Mouse (Mus musculus): ENCODE measurements at regions not wholly inside any gene's neighbourhood (a gene's known extent, or its start where the extent isn't known, plus 50 kb on each side); places are given as distances from the start of the nearest gene placed in this dataset.

- H3K4me3 ChIP-seq (ENCODE audit: low read depth, low read length) = no peak overlapping the region
- H3K9ac ChIP-seq (replicated peaks) = no peak overlapping the region
- no peaks in the 10 kb centered on the region for H3K4me1 ChIP-seq (ENCODE audit: insufficient read depth)
- no peak overlapping the region for H3K27ac ChIP-seq (ENCODE audit: low read depth)
- no peaks in the 10 kb centered on the region for H3K9me3 ChIP-seq (ENCODE audit: low read length)
- H3K36me3 ChIP-seq (replicated peaks; ENCODE audit: insufficient read depth, low read length) = no peaks in the 10 kb centered on the region
- 22% methylated on average over 2 of the region's 2 CpGs for WGBS (ENCODE audit: insufficient replicate concordance)
- DNase-seq (no peak), ATAC-seq (no peak)
- no peak overlapping the region for H3K4me2 ChIP-seq (ENCODE audit: low read depth, low read length)
- H3K27me3 ChIP-seq (ENCODE audit: insufficient read depth, low read length) = no peaks in the 10 kb centered on the region
- TF ChIP-seq CTCF (IDR thresholded peaks at IDR 0.05; ENCODE audit: low read depth) (no peak), EP300 (IDR thresholded peaks at IDR 0.05; ENCODE audit: low read depth) (no peak)
Measured at GRCm38 (mm10) chr12:12601362-12601761, 339.4 kb downstream of the Fam49a start.

GRCm38 (mm10) chr12:12595399-12595798 is 333.5 kb downstream of the Fam49a start:
- Histone ChIP-seq H3K4me3 (ENCODE audit: low read depth, low read length) (no peak overlapping the region), H3K4me1 (ENCODE audit: insufficient read depth) (no peaks in the 10 kb centered on the region), H3K4me2 (ENCODE audit: low read depth, low read length) (no peak overlapping the region), H3K9me3 (ENCODE audit: low read length) (no peaks in the 10 kb centered on the region), H3K27ac (ENCODE audit: low read depth) (no peak overlapping the region), H3K9ac (replicated peaks) (no peak overlapping the region), H3K36me3 (replicated peaks; ENCODE audit: insufficient read depth, low read length) (no peaks in the 10 kb centered on the region), H3K27me3 (ENCODE audit: insufficient read depth, low read length) (no peaks in the 10 kb centered on the region)
- TF ChIP-seq EP300 (IDR thresholded peaks at IDR 0.05; ENCODE audit: low read depth) (no peak), CTCF (IDR thresholded peaks at IDR 0.05; ENCODE audit: low read depth) (peak; percentile 52)
- ATAC-seq = no peak
- WGBS (ENCODE audit: insufficient replicate concordance) = 68% methylated on average over 3 of the region's 3 CpGs
- DNase-seq = no peak

GRCm38 (mm10) chr12:12594567-12594966 is 332.6 kb downstream of the Fam49a start:
- TF ChIP-seq CTCF (IDR thresholded peaks at IDR 0.05; ENCODE audit: low read depth) = no peak
- TF ChIP-seq EP300 (IDR thresholded peaks at IDR 0.05; ENCODE audit: low read depth) = no peak
- no peaks in the 10 kb centered on the region for H3K27me3 ChIP-seq (ENCODE audit: insufficient read depth, low read length)
- no peaks in the 10 kb centered on the region for H3K9me3 ChIP-seq (ENCODE audit: low read length)
- H3K9ac ChIP-seq (replicated peaks) = no peak overlapping the region
- DNase-seq (no peak), ATAC-seq (no peak)
- 79% methylated on average over 3 of the region's 3 CpGs for WGBS (ENCODE audit: insufficient replicate concordance)
- no peaks in the 10 kb centered on the region for H3K4me1 ChIP-seq (ENCODE audit: insufficient read depth)
- H3K4me2 ChIP-seq (ENCODE audit: low read depth, low read length) = no peak overlapping the region
- no peaks in the 10 kb centered on the region for H3K36me3 ChIP-seq (replicated peaks; ENCODE audit: insufficient read depth, low read length)
- no peak overlapping the region for H3K27ac ChIP-seq (ENCODE audit: low read depth)
- H3K4me3 ChIP-seq (ENCODE audit: low read depth, low read length) = no peak overlapping the region

- no peaks in the 10 kb centered on the region for H3K27me3 ChIP-seq (ENCODE audit: insufficient read depth, low read length)
- H3K9ac ChIP-seq (replicated peaks) = no peak overlapping the region
- DNase-seq = no peak
- TF ChIP-seq CTCF (IDR thresholded peaks at IDR 0.05; ENCODE audit: low read depth) = no peak
- TF ChIP-seq EP300 (IDR thresholded peaks at IDR 0.05; ENCODE audit: low read depth) = no peak
- H3K4me1 ChIP-seq (ENCODE audit: insufficient read depth) = no peaks in the 10 kb centered on the region
- 60% methylated on average over 2 of the region's 2 CpGs for WGBS (ENCODE audit: insufficient replicate concordance)
- no peak overlapping the region for H3K4me3 ChIP-seq (ENCODE audit: low read depth, low read length)
- no peak for ATAC-seq
- no peaks in the 10 kb centered on the region for H3K36me3 ChIP-seq (replicated peaks; ENCODE audit: insufficient read depth, low read length)
- no peak overlapping the region for H3K27ac ChIP-seq (ENCODE audit: low read depth)
- no peak overlapping the region for H3K4me2 ChIP-seq (ENCODE audit: low read depth, low read length)
- no peaks in the 10 kb centered on the region for H3K9me3 ChIP-seq (ENCODE audit: low read length)
Measured at GRCm38 (mm10) chr12:12593343-12593742, 331.4 kb downstream of the Fam49a start.

GRCm38 (mm10) chr12:12590753-12591291 is 328.9 kb downstream of the Fam49a start:
- Histone ChIP-seq H3K9me3 (ENCODE audit: low read length) (no peaks in the 10 kb centered on the region), H3K4me2 (ENCODE audit: low read depth, low read length) (no peak overlapping the region), H3K4me1 (ENCODE audit: insufficient read depth) (no peaks in the 10 kb centered on the region), H3K9ac (replicated peaks) (no peak overlapping the region), H3K27ac (ENCODE audit: low read depth) (no peak overlapping the region), H3K36me3 (replicated peaks; ENCODE audit: insufficient read depth, low read length) (no peaks in the 10 kb centered on the region), H3K4me3 (ENCODE audit: low read depth, low read length) (no peak overlapping the region), H3K27me3 (ENCODE audit: insufficient read depth, low read length) (no peaks in the 10 kb centered on the region)
- ATAC-seq = no peak
- no peak for TF ChIP-seq CTCF (IDR thresholded peaks at IDR 0.05; ENCODE audit: low read depth)
- TF ChIP-seq EP300 (IDR thresholded peaks at IDR 0.05; ENCODE audit: low read depth) = no peak
- no peak for DNase-seq
- 75% methylated on average over 8 of the region's 8 CpGs for WGBS (ENCODE audit: insufficient replicate concordance)

- ATAC-seq = no peak
- TF ChIP-seq CTCF (IDR thresholded peaks at IDR 0.05; ENCODE audit: low read depth) = no peak
- no peak for TF ChIP-seq EP300 (IDR thresholded peaks at IDR 0.05; ENCODE audit: low read depth)
- Histone ChIP-seq H3K27me3 (ENCODE audit: insufficient read depth, low read length) (no peaks in the 10 kb centered on the region), H3K4me3 (ENCODE audit: low read depth, low read length) (no peak overlapping the region), H3K9ac (replicated peaks) (no peak overlapping the region), H3K27ac (ENCODE audit: low read depth) (no peak overlapping the region), H3K4me1 (ENCODE audit: insufficient read depth) (no peaks in the 10 kb centered on the region), H3K36me3 (replicated peaks; ENCODE audit: insufficient read depth, low read length) (no peaks in the 10 kb centered on the region), H3K4me2 (ENCODE audit: low read depth, low read length) (no peak overlapping the region), H3K9me3 (ENCODE audit: low read length) (no peaks in the 10 kb centered on the region)
- DNase-seq = no peak
- WGBS (ENCODE audit: insufficient replicate concordance) = 84% methylated on average over 5 of the region's 5 CpGs
Measured at GRCm38 (mm10) chr12:12588771-12589370, 326.9 kb downstream of the Fam49a start.

All from liver, postnatal 0 days (tissue).